Mouse (Mus musculus) left cerebral cortex, adult 9 months (tissue): ENCODE measurements at regions not wholly inside any gene's neighbourhood (a gene's known extent, or its start where the extent isn't known, plus 50 kb on each side); places are given as distances from the start of the nearest gene placed in this dataset.
"Not testable (repeated sequence)": the region's sequence is repeated elsewhere in the genome, so short reads cannot be mapped to it uniquely, and the experiment has no call there.

ENCODE experiments used
- DNase-seq, 2 experiments: peaks; one replicate each; pipeline ENCODE4 v3.0.0; 2022; ENCODE audit warnings: low spot score in 2 of 2

GRCm38 (mm10) chr1:26459892-26460291 is 227.4 kb downstream of the 4931408C20Rik start:
- DNase-seq, result no peak

GRCm38 (mm10) chr1:26426383-26426782 is 260.9 kb downstream of the 4931408C20Rik start:
- peak in 1 of 2 experiments; percentile 7 for DNase-seq

GRCm38 (mm10) chr1:26387938-26388897 is 299.0 kb downstream of the 4931408C20Rik start:
- no peak for DNase-seq

GRCm38 (mm10) chr1:26340543-26340942 is 346.7 kb downstream of the 4931408C20Rik start:
- DNase-seq, result no peak

GRCm38 (mm10) chr1:26339876-26340275 is 347.4 kb downstream of the 4931408C20Rik start:
- not testable (repeated sequence) for DNase-seq

- DNase-seq, result peak in 1 of 2 experiments; percentile 2
These were observed 397.7 kb downstream of the 4931408C20Rik start for GRCm38 (mm10) chr1:26289582-26289981.

- peak; percentile 30 to 41 for DNase-seq
These were observed 404.2 kb downstream of the 4931408C20Rik start for GRCm38 (mm10) chr1:26282885-26283613.

- DNase-seq, result no peak
These were observed 410.7 kb downstream of the 4931408C20Rik start for GRCm38 (mm10) chr1:26276606-26277005.

- DNase-seq, result no peak
These were observed 413.8 kb upstream of the Adgrb3 start for GRCm38 (mm10) chr1:26243351-26243750.

GRCm38 (mm10) chr1:26229291-26230053 is 400.0 kb upstream of the Adgrb3 start:
- DNase-seq, result no peak

- DNase-seq, result no peak
These were observed 374.9 kb upstream of the Adgrb3 start for GRCm38 (mm10) chr1:26204443-26204842.
